Mouse (Mus musculus): Measurements from ENCODE around the gene Dhx15.
A peak's percentile ranks its signal among the peaks of the same experiment; 100 is the strongest.
"Not testable (repeated sequence)": the region's sequence is repeated elsewhere in the genome, so short reads cannot be mapped to it uniquely, and the experiment has no call there.

Dhx15 gene

DNA sequence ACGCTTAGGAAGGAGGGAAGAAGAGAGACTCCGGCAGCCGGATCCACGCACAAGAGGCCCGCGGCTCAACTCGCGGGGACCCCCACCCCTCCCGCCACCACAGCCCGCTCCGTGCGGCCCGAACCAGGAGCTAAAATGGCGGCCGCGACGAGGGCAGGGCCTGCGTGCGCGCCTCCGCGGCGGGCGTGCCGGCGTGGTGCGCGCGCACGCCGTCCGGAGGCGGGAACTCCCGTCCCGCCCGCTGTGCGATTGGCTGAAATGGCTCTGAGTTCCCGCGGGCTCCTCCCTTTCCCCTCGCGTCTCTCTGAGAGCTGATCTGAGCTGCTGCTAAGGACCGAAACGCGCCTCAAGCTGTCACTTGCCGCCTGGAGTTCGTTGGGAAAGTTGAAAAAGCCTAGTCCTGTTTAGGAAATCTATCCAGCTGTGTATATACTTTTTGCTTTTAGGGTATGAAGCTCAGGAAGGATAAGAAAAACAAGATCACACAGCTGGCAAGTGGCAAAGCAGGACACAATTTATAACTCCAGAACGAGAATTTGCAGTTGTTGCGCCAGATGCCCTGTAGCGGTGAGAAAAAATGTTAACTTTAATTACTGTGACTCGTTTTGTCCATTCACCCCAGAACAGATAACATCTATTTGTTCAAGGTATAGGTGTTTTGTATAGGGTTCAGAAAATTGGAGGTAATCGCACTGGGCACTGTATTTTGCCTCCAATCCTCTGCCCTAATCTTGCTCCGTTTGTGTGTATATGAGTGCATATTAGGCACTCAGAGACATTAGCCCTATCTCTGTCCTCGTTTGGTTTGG, at the start of gene Dhx15:
TSS of gene Dhx15 (minus strand) at position 144 of the 809 bp plus-strand sequence.
- peak; percentile 81 for DNase-seq (ENCODE audit: low spot score)

DNA sequence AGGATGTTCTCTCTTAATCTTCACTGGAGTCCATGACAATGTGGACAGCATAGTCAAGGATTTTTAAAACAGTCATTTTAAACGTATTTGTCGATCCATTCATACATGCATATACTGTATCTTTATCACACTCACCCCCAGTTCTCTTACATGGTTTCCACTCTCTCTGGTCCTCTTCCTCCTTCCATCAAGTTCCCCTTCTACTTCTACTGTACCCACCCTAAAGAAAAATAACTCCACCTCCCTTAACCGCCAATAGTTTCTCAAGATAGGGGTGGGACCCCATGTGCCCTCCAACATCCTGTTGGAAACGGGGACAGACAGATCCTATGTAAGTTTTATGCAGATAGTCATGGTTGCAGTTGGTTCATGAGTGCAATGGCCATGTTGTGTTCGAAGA, 48.6 kb upstream of the Dhx15 start:
- DNase-seq (ENCODE audit: low spot score), result no peak

DNA sequence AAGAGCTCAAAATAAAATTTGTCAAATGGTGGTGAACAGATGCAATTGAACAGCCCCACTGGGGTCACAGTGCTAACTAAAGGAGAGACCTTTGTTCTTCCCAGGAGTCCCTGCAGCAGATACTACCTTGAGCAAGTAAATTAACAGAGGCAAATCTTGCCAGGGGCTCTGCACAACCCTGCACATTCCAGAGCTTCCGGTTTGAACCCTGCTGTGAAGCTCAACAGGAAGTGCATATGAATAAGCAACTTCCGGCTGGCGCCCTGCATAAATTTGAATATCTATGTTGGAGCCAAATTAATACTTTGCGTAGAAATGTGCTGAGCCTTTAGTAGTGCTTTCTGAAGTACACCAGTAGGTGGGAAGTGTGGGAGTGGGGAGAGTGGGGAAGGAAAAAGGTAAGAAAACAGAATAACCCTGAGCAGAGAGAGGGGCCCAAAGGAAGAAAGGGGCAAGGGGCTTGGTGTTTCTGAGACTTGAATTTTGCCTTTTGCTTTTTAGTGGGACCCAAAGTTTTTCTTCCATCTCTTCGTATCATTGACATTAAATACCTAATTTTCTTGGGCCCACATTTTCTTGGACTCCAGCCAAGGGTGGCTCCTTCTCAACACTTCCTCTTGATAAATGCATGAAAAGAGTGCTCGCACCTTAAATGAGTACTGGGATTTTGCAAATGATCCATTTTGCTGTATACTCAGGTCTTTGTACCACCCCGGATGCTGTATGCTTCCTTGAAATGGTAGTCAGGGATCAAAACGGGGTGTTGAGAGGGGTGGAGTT, 47.8 kb upstream of the Dhx15 start:
- DNase-seq (ENCODE audit: low spot score), result no peak

DNA sequence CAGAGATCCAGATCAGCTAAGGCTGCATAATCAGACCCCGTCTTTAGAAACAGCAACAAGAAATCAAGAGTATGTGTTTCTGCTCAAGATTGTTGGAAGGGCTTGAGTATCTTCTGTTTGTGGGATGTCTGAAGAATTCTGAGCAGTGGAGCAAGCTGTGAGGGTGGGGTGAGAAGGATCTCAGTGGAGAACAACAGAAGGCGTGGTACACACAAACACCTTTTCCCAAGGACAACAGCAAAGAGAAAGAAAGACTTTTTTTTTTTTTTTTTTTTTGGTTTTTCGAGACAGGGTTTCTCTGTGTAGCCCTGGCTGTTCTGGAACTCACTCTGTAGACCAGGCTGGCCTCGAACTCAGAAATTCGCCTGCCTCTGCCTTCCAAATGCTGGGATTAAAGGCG, 46.3 kb upstream of the Dhx15 start:
- not testable (repeated sequence) for DNase-seq (ENCODE audit: low spot score)

DNA sequence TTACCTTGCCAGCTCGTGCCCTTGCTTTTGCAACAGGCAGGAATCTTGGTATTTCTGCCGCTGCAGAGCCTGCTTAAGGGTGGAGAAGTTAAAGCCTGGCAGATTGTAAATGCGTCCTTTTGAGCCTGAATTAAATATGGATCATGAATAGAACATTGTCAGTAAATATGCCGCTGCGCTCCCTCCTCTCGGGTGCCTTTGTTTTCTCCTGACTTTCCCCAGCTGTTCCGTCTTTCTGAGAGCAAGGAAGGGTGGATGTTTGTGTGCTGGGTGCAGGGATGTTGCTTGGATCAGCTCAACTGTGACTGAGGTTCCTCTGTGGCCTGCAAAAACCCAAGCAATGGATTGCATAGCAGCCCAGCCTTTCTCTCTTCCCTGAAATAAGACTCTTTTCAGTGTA, 44.3 kb upstream of the Dhx15 start:
- DNase-seq (ENCODE audit: low spot score), result no peak

DNA sequence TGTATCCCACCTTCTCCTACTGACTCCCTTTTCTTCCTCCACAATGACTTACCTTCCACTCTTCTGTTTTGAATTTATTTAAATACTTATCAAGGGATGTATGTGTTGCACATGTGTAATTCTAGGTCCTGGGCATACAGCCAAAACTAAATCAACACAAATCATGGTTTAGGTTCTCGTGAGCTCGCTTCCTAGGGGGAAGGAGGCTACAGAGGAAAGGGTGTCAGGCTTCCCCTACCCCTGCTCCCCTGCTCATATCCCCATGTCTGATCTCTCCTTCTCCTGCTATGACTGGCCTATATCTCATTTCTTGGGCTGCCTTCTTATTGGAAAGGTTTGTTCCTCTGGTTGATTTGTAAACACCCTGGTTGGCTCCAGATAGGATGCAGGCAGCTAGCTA, 43.6 kb upstream of the Dhx15 start:
- no peak for DNase-seq (ENCODE audit: low spot score)

DNA sequence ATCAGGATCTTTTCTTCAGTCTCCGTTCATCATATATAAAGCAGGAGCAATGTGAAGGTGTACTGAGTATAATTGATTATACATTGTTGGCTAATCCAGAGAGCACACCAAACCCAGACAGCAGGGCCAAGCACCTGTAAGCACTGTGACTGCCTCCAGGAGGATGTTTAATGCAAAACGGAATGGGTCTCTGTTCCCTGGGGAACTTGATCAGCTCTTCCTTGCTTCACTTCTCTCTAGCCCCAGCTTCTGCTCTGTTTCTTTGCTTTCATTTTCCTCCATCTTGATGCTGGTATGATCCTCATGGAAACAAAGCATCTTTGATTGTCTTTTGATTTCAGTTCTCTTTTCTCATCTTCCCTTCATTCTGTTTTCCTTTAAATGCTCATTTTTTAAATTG, 42.3 kb upstream of the Dhx15 start:
- DNase-seq (ENCODE audit: low spot score), result no peak

DNA sequence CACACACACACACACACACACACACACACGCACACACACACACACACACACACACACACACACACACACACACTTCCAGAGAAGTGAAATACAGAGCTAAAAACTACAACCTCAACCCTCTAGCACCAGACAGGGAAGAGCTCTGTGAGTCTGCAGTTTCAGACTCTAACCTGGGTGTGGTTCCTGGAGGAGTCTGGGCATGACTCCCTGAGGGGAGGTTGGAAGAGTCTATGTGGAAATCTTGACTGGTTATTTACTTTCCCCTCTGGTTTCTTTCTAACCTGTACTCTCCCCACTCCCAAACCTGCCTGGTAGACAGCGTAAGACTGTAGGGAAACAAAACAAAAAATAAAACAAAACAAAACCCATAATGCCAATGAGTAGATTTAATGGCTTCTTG, 41.9 kb upstream of the Dhx15 start:
- no peak for DNase-seq (ENCODE audit: low spot score)

DNA sequence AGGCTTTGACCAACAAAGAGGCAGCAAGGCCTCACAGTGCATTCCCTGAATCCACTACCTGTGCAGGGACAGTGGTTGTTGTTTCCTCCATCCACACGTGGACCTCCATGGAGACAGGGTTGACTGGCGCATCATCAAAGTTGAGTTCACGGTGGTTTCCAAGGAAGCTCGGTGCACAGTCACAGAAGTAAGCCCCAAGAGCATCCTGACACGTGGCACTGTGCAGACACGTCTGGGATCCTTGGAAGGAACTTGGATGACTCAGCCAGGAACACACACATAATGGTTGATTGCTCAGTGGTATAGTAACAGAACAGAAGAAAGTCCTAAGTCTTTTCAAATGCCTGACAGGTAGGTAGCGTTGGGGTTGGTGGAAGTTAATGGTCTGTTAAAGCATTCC, 40.2 kb upstream of the Dhx15 start:
- DNase-seq (ENCODE audit: low spot score), result no peak

DNA sequence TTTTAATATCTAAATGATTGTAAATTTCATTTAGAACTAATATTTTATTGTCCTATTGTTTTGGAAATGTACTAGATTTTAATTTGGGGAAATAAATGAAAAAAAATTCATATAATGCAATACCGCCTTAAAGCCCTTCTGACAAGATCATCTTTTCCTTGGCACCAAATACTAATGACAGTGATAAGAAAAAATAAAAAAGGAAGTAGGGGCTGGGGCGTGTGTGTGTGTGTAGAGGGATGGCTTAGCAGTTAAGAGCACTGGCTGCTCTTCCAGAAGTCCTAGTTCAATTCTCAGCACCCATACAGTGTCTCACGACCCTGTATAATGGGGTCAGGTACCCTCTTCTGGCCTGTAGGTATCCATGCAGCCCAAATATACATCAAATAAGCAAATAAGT, 36.4 kb upstream of the Dhx15 start:
- no peak for DNase-seq (ENCODE audit: low spot score)

DNA sequence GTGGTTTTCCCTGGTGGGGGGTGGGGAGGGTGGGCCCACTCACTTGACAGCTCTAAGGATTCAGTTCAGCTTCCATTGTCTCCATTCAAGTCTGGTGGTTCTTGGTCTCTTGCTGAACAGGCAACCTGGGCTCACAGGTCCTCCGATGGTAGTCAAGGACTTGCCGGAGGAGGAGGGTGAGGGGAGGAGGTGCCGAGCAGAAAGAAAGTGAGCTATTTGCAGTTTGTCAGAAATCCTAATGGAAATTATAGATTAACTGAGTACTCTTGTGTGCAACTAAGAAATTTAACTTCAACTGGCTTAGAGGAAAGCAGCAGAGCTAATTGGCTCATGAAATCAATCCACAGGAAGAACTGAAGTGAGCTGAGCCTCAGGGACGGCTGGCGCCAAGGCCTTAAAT, 31.3 kb upstream of the Dhx15 start:
- DNase-seq (ENCODE audit: low spot score), result no peak

DNA sequence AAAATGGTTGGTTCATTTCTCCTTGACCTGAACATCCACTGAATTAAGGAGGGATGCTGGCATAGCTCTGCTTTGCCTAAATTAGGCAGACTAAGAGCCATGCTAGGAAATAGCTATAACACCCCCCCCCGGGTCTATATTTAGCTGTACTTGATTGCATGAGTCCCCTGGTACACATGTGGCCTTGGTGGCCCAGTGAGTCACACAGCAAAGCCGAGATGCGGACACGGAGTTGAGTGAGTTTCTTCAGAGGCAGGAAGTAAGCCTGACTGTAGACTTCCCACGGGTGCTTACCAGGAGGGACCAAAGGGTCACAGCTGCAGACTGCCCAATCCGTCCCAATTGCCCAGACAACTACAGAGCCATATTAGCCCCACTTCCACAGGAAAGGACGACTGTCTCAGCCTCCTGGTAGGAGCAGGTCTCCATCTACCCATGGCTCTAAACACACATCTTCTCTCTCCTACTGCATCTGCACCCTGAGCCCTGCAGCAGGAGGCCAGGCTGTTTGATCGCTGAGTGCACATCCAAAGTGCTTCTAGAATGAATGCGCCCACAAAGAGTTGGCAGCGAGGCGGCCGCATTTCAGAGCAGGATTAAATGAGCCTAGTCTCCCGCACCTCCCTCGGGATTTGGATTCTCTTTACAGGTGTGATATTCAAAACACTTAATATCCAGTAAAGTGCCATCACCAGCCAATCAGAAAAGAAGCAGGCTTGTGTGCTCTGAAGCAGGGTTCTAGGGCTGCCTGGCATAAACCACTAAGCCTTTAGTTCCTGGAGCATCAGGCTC, 29.9 kb upstream of the Dhx15 start:
- no peak for DNase-seq (ENCODE audit: low spot score)

DNA sequence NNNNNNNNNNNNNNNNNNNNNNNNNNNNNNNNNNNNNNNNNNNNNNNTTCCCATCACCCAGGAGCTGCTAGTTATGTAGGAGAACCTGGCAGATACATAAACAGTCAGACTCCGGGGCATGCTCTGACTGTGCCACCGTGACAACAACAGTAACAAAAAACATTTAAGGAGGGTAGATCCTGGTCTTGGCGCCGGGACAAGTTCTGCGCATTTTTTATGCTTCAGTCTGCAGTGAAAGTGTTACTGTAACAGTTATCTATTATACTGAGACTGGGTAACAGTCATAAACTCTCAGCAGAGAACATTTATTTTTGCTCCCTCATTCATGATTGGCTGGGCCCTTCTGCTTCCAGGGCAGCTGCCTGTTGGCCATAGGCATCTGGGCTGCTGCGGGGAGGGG, 27.9 kb upstream of the Dhx15 start:
- no peak for DNase-seq (ENCODE audit: low spot score)

DNA sequence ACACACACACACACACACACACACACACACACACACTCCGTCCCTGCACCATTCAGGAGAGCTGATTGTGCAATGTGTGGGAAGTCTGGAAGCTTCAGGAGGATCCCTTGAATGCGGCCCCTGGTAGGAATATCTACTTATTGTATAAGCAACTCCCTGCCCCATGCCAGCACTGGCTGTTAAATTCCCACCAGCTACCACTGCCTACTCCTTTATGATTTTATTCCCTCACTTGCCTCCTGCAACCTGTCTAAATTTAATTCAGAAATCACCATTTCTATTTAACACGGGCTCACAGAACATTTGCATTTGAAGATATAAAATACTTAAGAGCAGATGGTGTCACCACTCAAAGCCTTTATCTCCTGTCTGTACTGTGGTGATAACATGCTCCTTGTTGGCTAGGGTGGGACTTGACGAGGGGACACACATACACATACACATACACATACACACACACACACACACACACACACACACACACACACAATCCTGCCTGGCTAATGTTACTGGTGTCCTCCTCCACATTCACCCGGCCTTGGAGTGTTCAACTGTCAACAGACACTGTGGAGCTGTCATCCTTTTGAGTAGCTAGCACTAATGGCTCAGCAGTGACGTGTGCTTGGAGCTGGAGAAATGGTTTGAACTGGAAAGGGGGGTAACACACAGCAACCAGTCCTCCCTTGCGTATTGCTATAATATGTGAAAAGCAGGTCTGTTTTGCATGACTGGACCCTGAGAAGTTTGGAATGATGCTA, 23.0 kb upstream of the Dhx15 start:
- DNase-seq (ENCODE audit: low spot score), result no peak

DNA sequence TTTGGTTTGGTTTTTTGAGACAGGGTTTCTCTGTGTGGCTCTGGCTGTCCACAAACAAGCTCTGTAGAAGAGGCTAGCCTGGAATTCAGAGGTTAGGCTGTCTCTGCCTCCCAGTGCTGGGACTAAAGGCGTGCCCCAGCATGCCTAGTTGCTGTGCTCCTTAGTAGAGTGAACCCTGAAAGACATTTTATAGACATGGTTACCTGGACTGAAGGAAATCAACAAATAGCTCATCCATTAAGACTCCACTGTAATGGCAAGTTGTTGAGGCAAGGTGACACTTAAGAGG, 810 bp upstream of the Dhx15 start:
- no peak for DNase-seq (ENCODE audit: low spot score)

DNA sequence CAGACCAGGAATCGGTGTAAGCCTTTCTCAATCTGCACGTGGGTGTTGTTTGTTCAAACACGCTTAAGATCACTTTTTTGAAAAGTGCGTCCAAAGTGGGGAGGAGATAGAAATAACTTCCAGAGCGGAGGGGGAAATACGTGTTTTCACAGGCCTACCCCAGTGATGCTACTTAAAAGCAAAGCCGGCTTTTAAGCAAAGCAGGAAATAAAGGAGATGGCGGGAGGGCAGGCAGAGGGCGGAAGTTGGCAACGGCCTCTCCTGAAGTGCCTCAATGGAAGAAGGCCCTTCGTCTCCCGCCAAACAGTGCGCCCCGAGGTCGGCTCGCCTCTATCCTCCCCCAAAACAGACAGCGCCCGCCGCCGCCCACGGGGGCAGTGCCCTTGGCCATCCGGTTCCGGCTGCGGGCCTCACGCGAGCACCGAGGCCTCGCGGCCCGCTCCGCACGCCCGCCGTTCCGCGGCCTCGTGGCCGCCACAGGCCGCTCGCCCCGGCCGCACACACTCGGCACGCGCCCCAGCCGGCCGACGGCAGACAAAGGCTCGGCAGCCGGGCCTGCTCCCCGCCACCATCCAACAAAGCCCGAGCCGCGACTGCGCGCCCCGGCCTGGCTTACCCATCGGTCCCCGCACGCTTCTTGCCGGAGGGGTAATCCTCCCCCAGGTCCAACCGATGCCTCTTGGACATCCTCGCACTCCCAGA, 499 bp downstream of the Dhx15 start:
- peak; percentile 45 for DNase-seq (ENCODE audit: low spot score)

DNA sequence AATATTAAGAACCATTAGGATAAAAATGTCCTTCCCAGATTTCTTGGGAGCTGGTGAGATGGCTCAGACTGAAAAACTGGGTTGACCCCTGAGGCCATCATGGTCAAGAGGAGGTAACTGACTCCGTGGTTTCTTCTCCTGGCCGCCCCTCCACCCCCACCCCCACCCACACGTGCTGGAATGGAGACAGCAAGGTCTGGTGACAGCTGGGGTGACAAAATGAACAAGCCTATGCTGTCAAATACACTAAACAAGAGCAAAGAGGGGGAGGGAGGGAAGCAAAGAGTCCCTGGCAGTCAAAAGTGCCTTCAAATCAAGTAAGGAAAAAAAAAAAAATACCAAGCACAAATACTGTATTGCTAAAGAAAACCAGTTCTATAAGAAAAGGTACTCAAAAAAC, 2.1 kb downstream of the Dhx15 start:
- DNase-seq (ENCODE audit: low spot score), result no peak

DNA sequence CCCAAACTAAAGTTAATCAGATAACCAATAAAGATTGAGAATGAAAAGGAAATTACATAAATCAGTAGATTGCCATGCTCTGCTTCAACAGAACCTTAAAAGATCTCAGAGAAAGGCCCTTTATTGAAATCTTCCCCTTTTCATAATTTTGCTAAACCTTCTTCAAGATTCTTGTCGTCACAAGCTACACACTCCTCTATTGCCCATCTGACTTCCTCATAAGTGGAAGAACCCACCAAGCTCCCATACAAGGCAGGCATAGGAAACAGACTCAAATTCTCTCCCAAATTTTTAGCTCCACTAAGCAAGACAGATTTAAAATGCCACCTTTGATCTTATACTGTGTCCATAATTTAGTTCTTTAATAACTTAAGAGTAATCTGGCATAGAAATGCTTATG, 13.0 kb downstream of the Dhx15 start:
- DNase-seq (ENCODE audit: low spot score), result no peak

DNA sequence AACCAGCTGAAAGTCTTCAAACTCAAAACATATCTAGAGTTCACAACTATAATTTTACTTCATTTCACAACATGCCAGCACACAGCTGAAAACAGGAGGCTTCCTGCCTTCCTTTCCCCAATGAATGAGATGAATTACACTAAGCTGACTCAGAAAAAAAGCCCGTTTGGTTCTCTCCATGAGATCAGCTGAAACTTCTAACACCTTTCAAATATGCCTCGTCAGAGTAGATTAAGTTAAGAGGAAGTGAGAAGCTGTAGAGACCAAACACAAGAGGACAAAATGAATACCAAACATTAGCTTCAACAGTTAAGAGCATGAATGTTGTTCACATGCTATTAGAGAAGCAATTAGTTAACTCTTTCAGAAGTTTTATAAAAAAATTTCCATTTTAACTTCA, 21.8 kb downstream of the Dhx15 start:
- no peak for DNase-seq (ENCODE audit: low spot score)

DNA sequence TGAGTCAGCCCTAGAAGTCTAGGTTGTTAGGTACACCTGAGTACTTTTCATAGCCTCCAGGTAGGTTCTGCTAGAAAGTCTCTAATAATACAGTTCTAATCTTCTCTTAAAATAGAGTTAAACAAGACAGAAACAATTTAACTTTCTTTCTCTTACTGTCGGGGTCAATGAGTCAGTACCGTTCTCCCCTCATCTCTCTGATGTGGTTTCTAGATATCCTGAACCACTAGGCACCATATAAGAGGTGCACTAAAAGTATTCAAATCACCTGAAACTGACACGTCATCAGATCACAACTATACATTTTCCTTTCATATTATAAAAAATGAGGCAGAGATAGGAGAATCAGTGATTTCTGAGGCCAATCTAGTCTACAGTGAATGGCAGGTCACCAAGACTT, 41.2 kb downstream of the Dhx15 start:
- DNase-seq (ENCODE audit: low spot score), result no peak

DNA sequence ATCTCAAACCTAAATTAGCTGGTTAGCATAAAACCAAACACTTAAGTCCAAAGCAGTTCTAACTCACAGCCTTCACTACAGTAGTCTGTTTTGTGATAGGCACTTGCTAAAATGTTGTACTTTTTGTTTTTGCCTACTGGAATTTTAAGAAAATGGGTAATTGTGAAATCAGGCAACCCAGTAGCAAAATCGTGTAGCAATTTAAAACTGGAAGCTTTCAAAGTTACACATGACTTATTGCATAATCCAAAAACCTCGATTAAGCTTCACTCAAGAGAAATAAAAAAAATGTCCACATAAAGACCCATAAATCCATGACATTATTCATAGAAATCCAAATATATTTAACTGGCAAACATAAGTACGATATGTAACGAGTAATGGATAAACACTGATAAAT, 43.2 kb downstream of the Dhx15 start:
- DNase-seq (ENCODE audit: low spot score), result no peak

DNA sequence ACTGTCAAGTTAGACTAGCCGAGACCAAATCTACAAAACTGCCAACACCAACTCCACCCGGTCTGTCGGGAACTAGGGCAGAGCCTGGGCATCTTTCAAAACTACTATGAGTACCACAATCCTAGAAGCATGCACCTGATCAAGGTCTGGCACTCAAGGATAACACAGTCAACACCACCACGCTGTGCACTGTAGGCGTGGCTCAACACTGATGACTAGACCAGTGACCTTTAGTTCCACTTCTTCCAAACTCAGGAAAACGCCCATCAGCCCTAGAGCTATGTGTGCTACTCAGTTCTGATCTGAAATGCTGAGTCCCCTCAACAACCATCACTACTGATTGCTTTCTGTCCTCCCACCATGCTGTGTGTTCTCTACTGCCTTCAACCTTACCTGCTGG, 44.6 kb downstream of the Dhx15 start:
- no peak for DNase-seq (ENCODE audit: low spot score)

All from ovary, postnatal 14 days (tissue).